Mouse (Mus musculus): Measurements from ENCODE around the gene Olfr815.
"Not testable (repeated sequence)": the region's sequence is repeated elsewhere in the genome, so short reads cannot be mapped to it uniquely, and the experiment has no call there.

The Olfr815 gene

GRCm38 (mm10) chr10:129905767-129906166 is at the start of gene Olfr815:
Olfr815 (minus strand) TSS chr10:129905867.
- DNase-seq (ENCODE audit: low spot score in 2 of 2), result not testable (repeated sequence)

- DNase-seq (ENCODE audit: low spot score in 2 of 2), result no peak
These were observed 43.3 kb upstream of the Olfr815 start, which contains the start of gene Olfr818 for GRCm38 (mm10) chr10:129949000-129949399. Olfr818 (minus strand) TSS chr10:129949100.

- DNase-seq (ENCODE audit: low spot score in 2 of 2), result no peak
These were observed 9.8 kb upstream of the Olfr815 start, which contains the start of gene Olfr816 for GRCm38 (mm10) chr10:129915497-129915896. Olfr816 (minus strand) TSS chr10:129915597.

GRCm38 (mm10) chr10:129885934-129886333 is 19.7 kb downstream of the Olfr815 start:
- DNase-seq (ENCODE audit: low spot score in 2 of 2), result no peak

GRCm38 (mm10) chr10:129885496-129885895 is 20.2 kb downstream of the Olfr815 start:
- DNase-seq (ENCODE audit: low spot score in 2 of 2), result not testable (repeated sequence)

GRCm38 (mm10) chr10:129879751-129880150 is 25.9 kb downstream of the Olfr815 start, which contains the start of gene Olfr814:
Olfr814 (minus strand) TSS chr10:129879851.
- DNase-seq (ENCODE audit: low spot score in 2 of 2), result not testable (repeated sequence)

GRCm38 (mm10) chr10:129855067-129855466 is 50.6 kb downstream of the Olfr815 start, which contains the start of gene Olfr813:
Olfr813 (plus strand) TSS chr10:129855367.
- no peak for DNase-seq (ENCODE audit: low spot score in 2 of 2)

All from urinary bladder, postnatal 4 days (tissue).